Mouse (Mus musculus) heart, postnatal 0 days (tissue): ENCODE measurements around the gene Pip5k1b. TPM values are rescaled to one million over a fixed set of nuclear protein-coding genes. Genes with fewer than 3 reads are reported as not detected.

ENCODE experiments used
- ATAC-seq: fragments of 200-750 bp; cut with Nextera tagmentation; 2 replicates; pipeline ENCODE4 v1.8.0; 2017; ENCODE audit warnings: low read depth, moderate number of reproducible peaks, moderate library complexity; ENCODE audit not compliant: insufficient read depth
- DNase-seq: peaks from one replicate; pipeline ENCODE4 v3.0.0-alpha.2; 2016; ENCODE audit warnings: low spot score
- H3K27ac ChIP-seq: fragments of 300-500 bp; sonication (generic); 2 replicates; pipeline ENCODE4 v1.5.1; 2014; ENCODE audit warnings: low read depth, mild to moderate bottlenecking
- H3K27me3 ChIP-seq: fragments of 300-500 bp; sonication (generic); 2 replicates; pipeline ENCODE4 v1.6.1; 2014; ENCODE audit warnings: low read length, mixed read lengths; ENCODE audit not compliant: control insufficient read depth, insufficient read depth
- H3K36me3 ChIP-seq: fragments of 300-500 bp; sonication (generic); replicated peaks from 2 replicates; pipeline ENCODE4 v1.6.1; 2014; ENCODE audit warnings: low read length, mixed read lengths; ENCODE audit not compliant: control insufficient read depth, insufficient read depth
- H3K4me1 ChIP-seq: fragments of 300-500 bp; sonication (generic); 2 replicates; pipeline ENCODE4 v1.6.1; 2014; ENCODE audit warnings: antibody characterized with exemption; ENCODE audit not compliant: control insufficient read depth, insufficient read depth
- H3K4me2 ChIP-seq: fragments of 300-500 bp; sonication (generic); 2 replicates; pipeline ENCODE4 v1.6.1; 2014; ENCODE audit warnings: low read depth, mild to moderate bottlenecking, low read length, moderate library complexity
- H3K4me3 ChIP-seq: fragments of 300-500 bp; sonication (generic); 2 replicates; pipeline ENCODE4 v1.5.1; 2014; ENCODE audit warnings: low read depth, low read length
- H3K9ac ChIP-seq: fragments of 300-500 bp; sonication (generic); replicated peaks from 2 replicates; pipeline ENCODE4 v1.6.1; 2014; ENCODE audit warnings: low read depth, low read length, mixed read lengths
- H3K9me3 ChIP-seq: fragments of 300-500 bp; sonication (generic); replicated peaks from 2 replicates; pipeline ENCODE4 v1.6.1; 2016; ENCODE audit warnings: low read length; ENCODE audit not compliant: control insufficient read depth
- CTCF ChIP-seq: IDR thresholded peaks from 2 replicates; pipeline ENCODE4 v1.5.1; 2016; ENCODE audit warnings: antibody characterized with exemption, control low read depth, low read depth
- EP300 ChIP-seq: IDR thresholded peaks from 2 replicates; pipeline ENCODE4 v1.6.1; 2016; ENCODE audit warnings: antibody characterized with exemption, low read depth
- WGBS: fragments of 180-500 bp; shearing (Covaris S2); extraction: QIAGEN DNeasy Blood & Tissue Kit; methylation state at CpG from one replicate; pipeline ENCODE4 v1.1.7; 2014; 5-methylcytosine and 5-hydroxymethylcytosine counted together
- polyA plus RNA-seq: library from polyadenylated mRNA; unstranded; fragments of >200 nt; fragmentation: Nextera tagmentation; extraction: Ambion mirVana; gene quantifications from 2 replicates; pipeline ENCODE4 v1.2.1, GENCODE M21; 2015
- total RNA-seq: library from RNA; depleted of rRNA; stranded (reverse); fragments of >200 nt; gene quantifications from 2 replicates; pipeline ENCODE4 v1.2.3, GENCODE M21; 2014; ENCODE audit warnings: low replicate concordance

Gene Pip5k1b
- total and polyA plus RNA-seq, 2 experiments from 2014 or later: 14.0 to 19.2 TPM

- Histone ChIP-seq H3K4me3 (no peak overlapping the region), H3K36me3 (no peaks in the 10 kb centered on the region), H3K27ac (no peak overlapping the region), H3K9me3 (0 out of 2 replicates have a peak, but pooled peaks cover 4% of the 10 kb centered on the region), H3K4me1 (peaks cover 5% of the 10 kb centered on the region), H3K27me3 (no peaks in the 10 kb centered on the region), H3K4me2 (no peak overlapping the region), H3K9ac (no peak overlapping the region)
- ATAC-seq (no peak), DNase-seq (no peak)
- WGBS: 71% methylated on average over 3 of the region's 3 CpGs
- TF ChIP-seq EP300 (no peak), CTCF (no peak)
Measured at GRCm38 (mm10) chr19:24463011-24463410, 92.7 kb downstream of the Pip5k1b start.

GRCm38 (mm10) chr19:24456591-24457231 is 99.0 kb downstream of the Pip5k1b start:
- Histone ChIP-seq H3K27ac (peak overlapping the region; percentile 54), H3K36me3 (no peaks in the 10 kb centered on the region), H3K9ac (no peak overlapping the region), H3K4me1 (peaks cover 16% of the 10 kb centered on the region), H3K9me3 (no peaks in the 10 kb centered on the region), H3K27me3 (no peaks in the 10 kb centered on the region), H3K4me2 (no peak overlapping the region), H3K4me3 (no peak overlapping the region)
- DNase-seq (peak; percentile 37), ATAC-seq (peak; percentile 59)
- TF ChIP-seq CTCF: no peak
- TF ChIP-seq EP300: no peak
- WGBS: 62% methylated on average over 6 of the region's 6 CpGs

GRCm38 (mm10) chr19:24455249-24455960 is 100.3 kb downstream of the Pip5k1b start:
- Histone ChIP-seq H3K36me3 (no peaks in the 10 kb centered on the region), H3K27me3 (no peaks in the 10 kb centered on the region), H3K4me3 (no peak overlapping the region), H3K4me1 (peaks cover 18% of the 10 kb centered on the region), H3K9ac (no peak overlapping the region), H3K9me3 (no peaks in the 10 kb centered on the region), H3K27ac (peak overlapping the region; percentile 54), H3K4me2 (no peak overlapping the region)
- DNase-seq (no peak), ATAC-seq (no peak)
- WGBS: 70% methylated on average over 6 of the region's 6 CpGs
- no peak for TF ChIP-seq EP300
- TF ChIP-seq CTCF: no peak

GRCm38 (mm10) chr19:24454451-24454850 is 101.2 kb downstream of the Pip5k1b start:
- peaks cover 18% of the 10 kb centered on the region for H3K4me1 ChIP-seq
- H3K9ac ChIP-seq: no peak overlapping the region
- no peaks in the 10 kb centered on the region for H3K27me3 ChIP-seq
- H3K4me3 ChIP-seq: no peak overlapping the region
- no peak overlapping the region for H3K4me2 ChIP-seq
- no peak overlapping the region for H3K27ac ChIP-seq
- DNase-seq (no peak), ATAC-seq (no peak)
- no peaks in the 10 kb centered on the region for H3K36me3 ChIP-seq
- H3K9me3 ChIP-seq: no peaks in the 10 kb centered on the region
- WGBS: 83% methylated on average over 2 of the region's 2 CpGs
- TF ChIP-seq EP300 (no peak), CTCF (no peak)

- Histone ChIP-seq H3K9me3 (no peaks in the 10 kb centered on the region), H3K4me1 (peaks cover 18% of the 10 kb centered on the region), H3K4me3 (no peak overlapping the region), H3K9ac (no peak overlapping the region), H3K36me3 (no peaks in the 10 kb centered on the region), H3K27me3 (no peaks in the 10 kb centered on the region), H3K4me2 (no peak overlapping the region), H3K27ac (peak overlapping the region; percentile 49)
- DNase-seq (peak; percentile 40), ATAC-seq (no peak)
- TF ChIP-seq CTCF: no peak
- TF ChIP-seq EP300: 0 out of 2 replicates have a peak, but pooled peaks have one; percentile 51
- WGBS: 51% methylated on average over 13 of the region's 13 CpGs
Measured at GRCm38 (mm10) chr19:24453379-24453778, 102.3 kb downstream of the Pip5k1b start.
